Mouse (Mus musculus) liver, adult 2 months (tissue): ENCODE data around the gene Pea15a.

Source experiments
- CTCF ChIP-seq: fragments of 200-500 bp; IDR thresholded peaks from 2 replicates; pipeline ENCODE4 v1.5.1; 2011; ENCODE audit warnings: low read depth, low read length, control low read depth
- POLR2A ChIP-seq: fragments of 200-500 bp; IDR thresholded peaks from 2 replicates; pipeline ENCODE4 v1.6.1; 2011; ENCODE audit warnings: low read length, control low read depth; ENCODE audit not compliant: insufficient read depth; ENCODE audit errors: extremely low read depth

- TF ChIP-seq POLR2A (no peak), CTCF (no peak)
Measured at GRCm38 (mm10) chr1:172240945-172241708, 34.5 kb upstream of the Pea15a start.
